Mouse (Mus musculus) kidney, postnatal 0 days (tissue): ENCODE measurements around the gene Dagla. TPM values are rescaled to one million over a fixed set of nuclear protein-coding genes. Genes with fewer than 3 reads are reported as not detected.

Experiments used
- ATAC-seq: fragments of 200-750 bp; cut with Nextera tagmentation; replicated peaks from 2 replicates; pipeline ENCODE4 v1.8.0; 2017; ENCODE audit warnings: low read depth, moderate number of reproducible peaks, moderate TSS enrichment, moderate library complexity; ENCODE audit not compliant: low FRiP score
- DNase-seq: peaks from one replicate; pipeline ENCODE4 v3.0.0-alpha.2; 2016; ENCODE audit warnings: low spot score
- H3K27ac ChIP-seq: fragments of 300-500 bp; sonication (generic); 2 replicates; pipeline ENCODE4 v1.5.1; 2014; ENCODE audit warnings: mild to moderate bottlenecking
- H3K27me3 ChIP-seq: fragments of 300-500 bp; sonication (generic); 2 replicates; pipeline ENCODE4 v1.6.1; 2014; ENCODE audit warnings: low read length, mixed read lengths; ENCODE audit not compliant: insufficient read depth
- H3K36me3 ChIP-seq: fragments of 300-500 bp; sonication (generic); 2 replicates; pipeline ENCODE4 v1.6.1; 2014; ENCODE audit warnings: low read length, mixed read lengths; ENCODE audit not compliant: insufficient read depth
- H3K4me1 ChIP-seq: fragments of 300-500 bp; sonication (generic); replicated peaks from 2 replicates; pipeline ENCODE4 v1.6.1; 2014; ENCODE audit warnings: antibody characterized with exemption, low read length, mixed read lengths; ENCODE audit not compliant: insufficient read depth
- H3K4me2 ChIP-seq: fragments of 300-500 bp; sonication (generic); 2 replicates; pipeline ENCODE4 v1.6.1; 2014; ENCODE audit warnings: mild to moderate bottlenecking, low read length, moderate library complexity, mixed read lengths
- H3K4me3 ChIP-seq: fragments of 300-500 bp; sonication (generic); replicated peaks from 2 replicates; pipeline ENCODE4 v1.5.1; 2014; ENCODE audit warnings: low read depth, low read length
- H3K9ac ChIP-seq: fragments of 300-500 bp; sonication (generic); 2 replicates; pipeline ENCODE4 v1.6.1; 2014; ENCODE audit warnings: low read depth, low read length
- H3K9me3 ChIP-seq: fragments of 300-500 bp; sonication (generic); replicated peaks from 2 replicates; pipeline ENCODE4 v1.6.1; 2016; ENCODE audit warnings: low read length, inconsistent platforms, mixed read lengths
- CTCF ChIP-seq: IDR thresholded peaks from 2 replicates; pipeline ENCODE4 v1.5.1; 2016; ENCODE audit warnings: antibody characterized with exemption, low read depth, mild to moderate bottlenecking, moderate library complexity
- WGBS: fragments of 180-500 bp; shearing (Covaris S2); extraction: QIAGEN DNeasy Blood & Tissue Kit; methylation state at CpG from one replicate; pipeline ENCODE4 v1.1.7; 2014; 5-methylcytosine and 5-hydroxymethylcytosine counted together
- polyA plus RNA-seq: library from polyadenylated mRNA; unstranded; fragments of >200 nt; fragmentation: Nextera tagmentation; extraction: Ambion mirVana; gene quantifications from 2 replicates; pipeline ENCODE4 v1.2.1, GENCODE M21; 2015

Gene Dagla
- polyA plus RNA-seq, 1 experiment from 2014 or later: 2.2 TPM

DNA sequence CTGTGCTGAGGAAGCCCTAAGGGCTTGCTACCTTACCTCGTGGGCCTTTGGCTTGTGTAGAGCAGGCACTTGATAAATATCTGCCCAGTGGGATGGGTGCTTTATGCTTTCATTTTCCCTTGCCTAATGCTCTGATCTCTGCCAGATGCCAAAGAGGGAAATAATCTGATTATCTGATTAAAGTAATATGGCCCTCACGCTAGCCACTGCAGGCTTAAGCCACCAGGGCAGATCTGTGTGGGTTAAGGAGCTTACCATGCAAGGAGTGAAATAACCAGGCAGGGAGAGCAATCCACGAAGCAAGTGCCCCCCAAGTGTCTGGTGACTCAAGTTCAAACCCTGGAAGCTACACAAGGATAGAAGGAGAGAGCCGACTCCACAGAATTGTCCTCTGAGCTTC is 27.0 kb upstream of the Dagla start:
- no peaks in the 10 kb centered on the region for H3K9me3 ChIP-seq
- WGBS: 63% methylated on average over 4 of the region's 4 CpGs
- H3K4me1 ChIP-seq: no peaks in the 10 kb centered on the region
- TF ChIP-seq CTCF: no peak
- H3K27me3 ChIP-seq: no peaks in the 10 kb centered on the region
- H3K4me3 ChIP-seq: no peak overlapping the region
- DNase-seq (no peak), ATAC-seq (no peak)
- no peaks in the 10 kb centered on the region for H3K36me3 ChIP-seq
- no peak overlapping the region for H3K4me2 ChIP-seq
- H3K9ac ChIP-seq: no peak overlapping the region
- H3K27ac ChIP-seq: no peak overlapping the region

DNA sequence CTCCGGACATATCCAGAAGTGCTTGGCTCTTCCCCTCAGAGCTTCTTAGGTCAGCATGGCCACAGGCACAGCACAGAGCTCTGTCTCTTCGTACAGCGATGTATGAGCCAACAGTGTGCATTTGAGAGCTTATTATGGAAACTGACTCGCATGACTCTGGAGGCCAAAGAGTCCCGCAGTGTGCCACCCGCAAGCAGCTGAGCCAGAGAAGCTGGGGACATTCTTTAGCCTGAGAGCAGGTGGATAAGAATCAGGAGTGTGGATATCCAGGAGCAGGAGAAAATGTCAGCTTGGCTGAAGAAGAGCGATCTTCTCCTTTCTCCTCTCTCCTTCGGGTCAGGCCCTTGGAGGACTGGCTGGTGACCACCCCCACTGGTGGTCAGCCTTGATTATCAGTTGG is 24.4 kb upstream of the Dagla start:
- no peaks in the 10 kb centered on the region for H3K9me3 ChIP-seq
- DNase-seq (no peak), ATAC-seq (no peak)
- no peaks in the 10 kb centered on the region for H3K4me1 ChIP-seq
- H3K27ac ChIP-seq: 0 out of 2 replicates have a peak overlapping the region, but pooled peaks have one; percentile 25
- no peak for TF ChIP-seq CTCF
- H3K9ac ChIP-seq: no peak overlapping the region
- H3K27me3 ChIP-seq: no peaks in the 10 kb centered on the region
- H3K4me2 ChIP-seq: no peak overlapping the region
- H3K36me3 ChIP-seq: no peaks in the 10 kb centered on the region
- H3K4me3 ChIP-seq: no peak overlapping the region
- WGBS: 82% methylated on average over 8 of the region's 8 CpGs

DNA sequence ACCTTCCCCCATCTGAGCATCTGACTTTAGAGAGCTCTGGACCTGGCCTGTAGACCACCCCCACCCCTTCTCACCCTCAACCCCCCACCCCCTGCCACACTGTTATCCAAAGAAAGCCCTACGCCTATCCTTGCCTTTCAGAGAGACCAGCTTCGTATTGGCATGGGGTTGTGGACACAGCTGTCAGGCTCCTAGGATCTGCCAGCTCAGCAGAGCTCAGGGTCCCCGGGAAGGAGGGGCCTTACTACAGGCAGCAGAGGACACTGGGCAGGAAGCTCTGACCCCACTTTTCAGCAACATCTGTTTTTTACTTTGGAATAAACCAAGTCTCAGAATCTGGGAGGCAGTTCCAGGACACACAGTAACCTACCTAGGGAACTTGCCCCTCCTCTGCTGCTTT is 21.9 kb upstream of the Dagla start:
- ATAC-seq (peak; percentile 65), DNase-seq (no peak)
- Histone ChIP-seq H3K9ac (no peak overlapping the region), H3K4me2 (no peak overlapping the region), H3K27me3 (no peaks in the 10 kb centered on the region), H3K27ac (0 out of 2 replicates have a peak overlapping the region, but pooled peaks have one; percentile 31), H3K4me3 (no peak overlapping the region), H3K36me3 (no peaks in the 10 kb centered on the region), H3K9me3 (no peaks in the 10 kb centered on the region), H3K4me1 (no peaks in the 10 kb centered on the region)
- no peak for TF ChIP-seq CTCF
- WGBS: 36% methylated on average over 3 of the region's 3 CpGs

DNA sequence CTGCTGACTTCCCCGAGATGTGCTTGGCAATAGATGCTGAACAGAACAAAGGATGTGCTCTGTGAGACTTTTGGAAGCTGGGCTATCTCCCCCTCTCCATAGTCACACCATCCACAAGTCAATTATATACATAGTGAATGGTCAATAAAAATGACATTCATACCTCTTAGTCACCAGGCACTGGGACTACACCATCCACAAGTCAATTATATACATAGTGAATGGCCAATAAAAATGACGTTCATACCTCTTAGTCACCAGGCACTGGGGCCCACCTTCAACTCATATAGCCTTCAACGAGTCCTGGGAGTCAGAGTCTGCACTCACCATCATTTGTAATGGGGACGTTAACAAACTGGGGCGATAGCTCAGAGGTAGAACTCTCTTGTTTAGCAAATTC is 19.2 kb upstream of the Dagla start:
- H3K9ac ChIP-seq: no peak overlapping the region
- 70% methylated on average over 5 of the region's 5 CpGs for WGBS
- no peak for ATAC-seq
- H3K9me3 ChIP-seq: no peaks in the 10 kb centered on the region
- no peak overlapping the region for H3K4me2 ChIP-seq
- H3K4me1 ChIP-seq: no peaks in the 10 kb centered on the region
- H3K36me3 ChIP-seq: no peaks in the 10 kb centered on the region
- TF ChIP-seq CTCF: no peak
- no peaks in the 10 kb centered on the region for H3K27me3 ChIP-seq
- no peak for DNase-seq
- no peak overlapping the region for H3K4me3 ChIP-seq
- H3K27ac ChIP-seq: no peak overlapping the region

DNA sequence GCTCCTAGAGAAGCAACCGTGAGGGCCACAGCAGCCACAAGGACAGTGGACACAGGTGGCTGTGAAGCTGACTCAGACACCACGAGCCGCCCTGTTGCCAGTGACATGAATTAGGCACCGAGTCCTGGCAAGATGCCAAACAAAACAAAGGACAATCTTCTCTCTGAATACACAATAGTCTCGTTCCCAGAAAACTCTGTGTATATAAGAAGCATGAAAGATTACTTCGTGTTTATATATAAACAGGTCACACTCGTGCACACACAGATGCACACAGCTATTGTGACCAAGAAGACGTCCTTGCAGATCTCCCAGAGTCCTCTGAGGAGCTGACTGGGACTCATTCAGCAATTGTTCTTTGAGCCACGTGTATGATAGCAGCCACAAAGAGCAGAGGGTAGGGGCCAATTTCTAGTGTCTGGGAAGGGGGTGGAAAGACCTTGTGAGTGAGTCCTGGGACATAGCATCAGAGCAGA is 18.7 kb upstream of the Dagla start:
- no peak overlapping the region for H3K9ac ChIP-seq
- no peak overlapping the region for H3K4me3 ChIP-seq
- no peak overlapping the region for H3K4me2 ChIP-seq
- no peaks in the 10 kb centered on the region for H3K36me3 ChIP-seq
- WGBS: 9% methylated on average over 9 of the region's 9 CpGs
- no peak for ATAC-seq
- H3K27me3 ChIP-seq: no peaks in the 10 kb centered on the region
- H3K27ac ChIP-seq: no peak overlapping the region
- H3K4me1 ChIP-seq: no peaks in the 10 kb centered on the region
- DNase-seq: peak; percentile 39
- H3K9me3 ChIP-seq: no peaks in the 10 kb centered on the region
- no peak for TF ChIP-seq CTCF

DNA sequence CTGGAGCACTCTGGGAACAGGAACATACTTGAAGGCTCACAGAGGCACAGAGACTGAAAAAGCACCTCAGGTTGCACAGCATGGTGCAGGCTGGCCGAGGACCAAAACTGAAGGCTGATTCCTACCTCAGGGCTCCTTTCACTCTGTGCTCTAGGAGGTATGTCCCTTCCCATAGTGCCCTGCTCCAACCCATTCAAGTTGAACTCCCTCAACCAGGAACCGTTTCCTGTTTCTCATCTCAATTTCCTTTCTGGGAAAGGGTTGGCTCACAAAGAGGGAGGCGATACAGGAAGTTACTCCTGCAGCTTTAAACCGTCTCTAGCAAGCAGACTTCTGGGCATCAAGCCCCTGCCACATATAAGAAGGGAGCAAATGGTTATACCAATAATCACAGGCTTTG is 13.1 kb upstream of the Dagla start:
- Histone ChIP-seq H3K9ac (no peak overlapping the region), H3K36me3 (no peaks in the 10 kb centered on the region), H3K9me3 (no peaks in the 10 kb centered on the region), H3K27me3 (no peaks in the 10 kb centered on the region), H3K4me2 (no peak overlapping the region), H3K27ac (no peak overlapping the region), H3K4me1 (peaks cover 9% of the 10 kb centered on the region), H3K4me3 (no peak overlapping the region)
- no peak for ATAC-seq
- 39% methylated on average over 4 of the region's 4 CpGs for WGBS
- TF ChIP-seq CTCF: no peak
- DNase-seq: peak; percentile 64

DNA sequence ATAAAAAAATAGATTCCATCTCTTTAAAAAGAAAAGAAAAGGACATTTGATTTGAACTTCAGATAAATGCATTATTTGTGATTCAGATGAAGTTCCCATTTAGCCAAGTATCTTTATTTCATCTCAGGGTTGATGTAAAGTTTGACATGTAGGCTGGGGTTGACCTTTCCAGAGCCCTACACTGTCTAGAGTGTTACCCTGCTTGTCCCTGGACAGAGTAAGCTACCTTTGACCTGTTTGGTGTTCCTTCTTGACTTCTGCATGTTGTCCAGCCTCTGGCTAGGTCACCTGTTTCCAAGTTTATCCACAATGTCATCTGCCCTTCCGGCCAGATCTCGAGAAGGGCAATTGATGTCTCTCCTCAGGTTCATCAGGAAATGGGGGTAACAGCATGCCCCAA is 12.7 kb upstream of the Dagla start:
- H3K27ac ChIP-seq: no peak overlapping the region
- ATAC-seq (no peak), DNase-seq (no peak)
- WGBS: 35% methylated on average over 2 of the region's 2 CpGs
- no peak for TF ChIP-seq CTCF
- H3K9me3 ChIP-seq: no peaks in the 10 kb centered on the region
- H3K4me3 ChIP-seq: no peak overlapping the region
- H3K36me3 ChIP-seq: no peaks in the 10 kb centered on the region
- peaks cover 9% of the 10 kb centered on the region for H3K4me1 ChIP-seq
- no peak overlapping the region for H3K4me2 ChIP-seq
- H3K9ac ChIP-seq: no peak overlapping the region
- no peaks in the 10 kb centered on the region for H3K27me3 ChIP-seq
